8 mouse cellular contexts compared by ENCODE assay signal in genomic region chr9:66593613-66593969, GRCm38 (mm10). TPM values are rescaled to one million over a fixed set of nuclear protein-coding genes. Genes with fewer than 3 reads are reported as not detected.
DNase-seq lines count a peak whose midpoint lies in the region; ATAC-seq and TF ChIP-seq lines count a peak whose summit lies in the region.

No protein-coding gene starts in this region.

- no peaks in the 10 kb centered on the region for H3K27me3 ChIP-seq in kidney, postnatal 0 days (ENCODE audit: insufficient read depth, low read length)
- peaks cover 10% of the 10 kb centered on the region; the same call in 1 of the 2 replicates for H3K27me3 ChIP-seq in hindbrain, embryonic 13.5 days
- H3K27me3 ChIP-seq in midbrain, embryonic 16.5 days (ENCODE audit: control insufficient read depth, insufficient read depth, low read depth, low read length) = peaks cover 4% of the 10 kb centered on the region; the same call in 1 of the 2 replicates

- 2% methylated on average over 12 of the region's 12 CpGs for WGBS in kidney, postnatal 0 days
- 12% methylated on average over 12 of the region's 12 CpGs for WGBS in hindbrain, embryonic 13.5 days
- WGBS in midbrain, embryonic 16.5 days = 5% methylated on average over 12 of the region's 12 CpGs

- H3K4me3 ChIP-seq in kidney, postnatal 0 days (replicated peaks; ENCODE audit: low read depth, low read length) = peak overlapping the region; percentile 98
- peak overlapping the region; percentile 94 for H3K4me3 ChIP-seq in hindbrain, embryonic 13.5 days
- peak overlapping the region; percentile 93 for H3K4me3 ChIP-seq in midbrain, embryonic 16.5 days (ENCODE audit: low read depth, low read length)

- TF ChIP-seq CTCF in kidney, postnatal 0 days (IDR thresholded peaks at IDR 0.05; ENCODE audit: low read depth) = no peak
- no peak for TF ChIP-seq CTCF in brain, embryonic 14.5 days (IDR thresholded peaks at IDR 0.05; ENCODE audit: borderline replicate concordance, extremely low read depth, insufficient read depth, insufficient read length)

- no peaks in the 10 kb centered on the region for H3K36me3 ChIP-seq in kidney, postnatal 0 days (ENCODE audit: insufficient read depth, low read length)
- H3K36me3 ChIP-seq in hindbrain, embryonic 13.5 days = no peaks in the 10 kb centered on the region
- no peaks in the 10 kb centered on the region for H3K36me3 ChIP-seq in midbrain, embryonic 16.5 days (ENCODE audit: control insufficient read depth, insufficient read depth, low read length)

- peak overlapping the region; percentile 78 for H3K4me2 ChIP-seq in kidney, postnatal 0 days (ENCODE audit: low read length)
- peak overlapping the region; percentile 74 for H3K4me2 ChIP-seq in hindbrain, embryonic 13.5 days
- peak overlapping the region; percentile 76 for H3K4me2 ChIP-seq in midbrain, embryonic 16.5 days (ENCODE audit: low read length)

- DNase-seq in kidney, postnatal 0 days (ENCODE audit: low spot score) = no peak
- DNase-seq in kidney, postnatal 25 days = no peak
- DNase-seq in brain, embryonic 14.5 days (ENCODE audit: low read depth) = peak; percentile 78
- no peak for DNase-seq in layer of hippocampus, adult 9-11 months
- no peak for DNase-seq in Muller cell, postnatal 12 days (ENCODE audit: inconsistent ontology term)
- DNase-seq in adipocyte (ENCODE audit: low spot score) = no peak

- H3K4me1 ChIP-seq in kidney, postnatal 0 days (replicated peaks; ENCODE audit: insufficient read depth, low read length) = peaks cover 18% of the 10 kb centered on the region
- peaks cover 46% of the 10 kb centered on the region for H3K4me1 ChIP-seq in hindbrain, embryonic 13.5 days (replicated peaks)
- peaks cover 23% of the 10 kb centered on the region for H3K4me1 ChIP-seq in midbrain, embryonic 16.5 days (ENCODE audit: control insufficient read depth, insufficient read depth, low read length)

- no peak for TF ChIP-seq POLR2A in brain, embryonic 14.5 days (IDR thresholded peaks at IDR 0.05; ENCODE audit: borderline replicate concordance, extremely low read depth, insufficient read depth, insufficient read length, poor library complexity, severe bottlenecking)

- H3K27ac ChIP-seq in kidney, postnatal 0 days = peak overlapping the region; percentile 97
- peak overlapping the region; percentile 58 for H3K27ac ChIP-seq in hindbrain, embryonic 13.5 days
- H3K27ac ChIP-seq in midbrain, embryonic 16.5 days (ENCODE audit: low read length) = peak overlapping the region; percentile 68; the same call in 1 of the 2 replicates

- H3K9me3 ChIP-seq in kidney, postnatal 0 days (replicated peaks; ENCODE audit: low read length) = no peaks in the 10 kb centered on the region
- no peaks in the 10 kb centered on the region for H3K9me3 ChIP-seq in hindbrain, embryonic 13.5 days
- H3K9me3 ChIP-seq in midbrain, embryonic 16.5 days (replicated peaks; ENCODE audit: control insufficient read depth, low read length, poor library complexity, severe bottlenecking) = no peaks in the 10 kb centered on the region

- H3K9ac ChIP-seq in kidney, postnatal 0 days (ENCODE audit: low read depth, low read length) = peak overlapping the region; percentile 100
- H3K9ac ChIP-seq in hindbrain, embryonic 13.5 days = peak overlapping the region; percentile 58
- peak overlapping the region; percentile 94; the same call in 1 of the 2 replicates for H3K9ac ChIP-seq in midbrain, embryonic 16.5 days (ENCODE audit: low read depth, low read length)

- no peak for ATAC-seq in kidney, postnatal 0 days (replicated peaks; ENCODE audit: low FRiP score, low read depth)
- no peak for ATAC-seq in hindbrain, embryonic 13.5 days (ENCODE audit: low FRiP score)
- ATAC-seq in midbrain, embryonic 16.5 days = no peak

RNA-seq across cellular contexts. Expression of gene Usp3, which starts 0.6 kb away (rescaled TPM):
- polyA plus RNA-seq in kidney, postnatal 0 days (2015; fragmentation: Nextera tagmentation; extraction: Ambion mirVana) = 58.7 and 63.4 TPM in 2 replicates
- 63.7 and 68.7 TPM in 2 replicates for polyA plus RNA-seq in brain, embryonic 14.5 days (2012; rRNA removed)
- 89.8 and 94.3 TPM in 2 replicates for polyA plus RNA-seq in hindbrain, embryonic 13.5 days (2015; fragmentation: Nextera tagmentation; extraction: Ambion mirVana)
- polyA plus RNA-seq in midbrain, embryonic 16.5 days (2015; fragmentation: Nextera tagmentation; extraction: Ambion mirVana) = 43.5 and 62.6 TPM in 2 replicates
